Mouse (Mus musculus): ENCODE measurements around the gene Ctso. TPM values are rescaled to one million over a fixed set of nuclear protein-coding genes. Genes with fewer than 3 reads are reported as not detected.
A peak's percentile ranks its signal among the peaks of the same experiment; 100 is the strongest.

Gene Ctso
- 4.8 and 7.0 TPM in 2 replicates for polyA plus RNA-seq (2011; ENCODE audit: insufficient read depth, insufficient read length, low replicate concordance, missing spikeins)

DNA sequence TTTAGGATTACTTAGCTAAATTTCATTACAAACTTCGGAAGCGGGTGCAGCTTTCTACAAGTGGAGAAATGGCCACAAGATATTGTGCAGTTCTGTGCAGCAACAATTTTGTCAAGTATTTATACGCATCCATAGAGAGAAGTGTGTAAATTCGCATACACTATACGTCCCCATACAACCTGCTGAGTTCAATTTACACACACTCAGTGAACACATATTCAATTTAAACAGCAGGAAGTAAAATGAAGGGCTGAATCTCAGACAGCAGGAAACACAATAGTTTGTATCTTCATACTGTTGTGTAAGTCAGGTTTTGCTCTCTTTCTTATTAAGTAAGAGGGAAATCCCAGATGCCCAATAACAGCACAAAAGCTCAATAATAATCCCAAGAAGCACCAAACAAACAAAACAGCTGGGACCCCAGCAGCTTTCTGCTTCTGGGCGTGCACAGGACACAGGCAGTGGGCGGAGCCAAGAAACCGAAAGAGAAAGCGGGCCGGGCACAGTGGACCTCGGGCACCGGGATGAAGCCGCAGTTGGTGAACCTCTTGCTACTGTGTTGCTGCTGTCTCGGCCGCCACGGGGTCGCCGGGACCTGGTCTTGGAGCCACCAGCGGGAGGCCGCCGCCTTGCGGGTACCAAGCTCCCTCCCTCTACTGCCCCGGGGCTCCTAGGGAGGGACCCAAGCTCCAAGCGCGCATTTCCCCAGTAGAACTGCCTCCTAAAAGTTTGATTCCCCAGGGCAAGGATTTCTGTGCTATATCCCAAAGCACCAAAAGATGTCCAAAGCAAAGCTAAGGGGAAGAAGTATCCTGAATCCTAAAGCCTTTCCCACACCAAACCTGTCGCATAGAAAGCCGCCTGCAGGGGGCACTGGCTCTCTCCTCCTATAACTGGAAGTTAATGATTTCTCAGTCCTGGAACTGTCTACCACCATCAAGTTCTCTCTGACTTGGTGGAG, at the start of gene Ctso:
Ctso (plus strand) TSS at position 461 of the 961 bp plus-strand sequence.
- H3K4me1 ChIP-seq (ENCODE audit: control insufficient read depth, insufficient read depth, low read length) = peaks cover 1% of the 10 kb centered on the region
- WGBS = 8% methylated on average over 27 of the region's 27 CpGs
- TF ChIP-seq CTCF (IDR thresholded peaks at IDR 0.05; ENCODE audit: control insufficient read depth, insufficient read depth, low read length) (peak; percentile 57; the same call in 1 of the 2 replicates), POLR2A (IDR thresholded peaks at IDR 0.05; ENCODE audit: borderline replicate concordance, control insufficient read depth, low read depth, low read length) (peak; percentile 69; the same call in 1 of the 2 replicates)
- peak within 1 kb of the TSS; percentile 91 for H3K27ac ChIP-seq (ENCODE audit: control insufficient read depth, insufficient read depth, low read depth, low read length, poor library complexity)
- H3K4me3 ChIP-seq (replicated peaks; ENCODE audit: control insufficient read depth, low read depth, low read length) = peak within 1 kb of the TSS; percentile 80

DNA sequence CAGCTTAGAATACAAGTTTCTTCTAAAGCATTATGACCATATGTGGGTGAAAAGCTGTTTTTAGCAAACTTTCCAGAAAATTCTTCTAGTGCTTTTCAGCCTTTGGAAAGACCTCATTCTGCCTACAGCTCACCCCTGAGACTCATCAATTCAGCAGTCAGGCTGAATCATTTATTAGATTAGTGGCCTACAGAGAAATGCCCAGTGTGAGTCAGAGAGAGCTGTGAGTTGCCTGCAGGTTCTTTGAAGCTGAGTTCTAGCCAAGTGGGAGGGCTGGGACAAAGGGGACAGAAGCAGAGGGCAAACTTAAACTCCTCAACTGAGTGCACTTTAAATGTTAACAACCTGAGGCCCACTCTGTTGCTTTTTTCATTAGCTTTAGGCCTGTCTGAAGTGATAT, 48.5 kb upstream of the Ctso start:
- TF ChIP-seq POLR2A (IDR thresholded peaks at IDR 0.05; ENCODE audit: borderline replicate concordance, control insufficient read depth, low read depth, low read length) (no peak), CTCF (IDR thresholded peaks at IDR 0.05; ENCODE audit: control insufficient read depth, insufficient read depth, low read length) (no peak)
- Histone ChIP-seq H3K27ac (ENCODE audit: control insufficient read depth, insufficient read depth, low read depth, low read length, poor library complexity) (no peak overlapping the region), H3K4me3 (replicated peaks; ENCODE audit: control insufficient read depth, low read depth, low read length) (no peak overlapping the region), H3K4me1 (ENCODE audit: control insufficient read depth, insufficient read depth, low read length) (no peaks in the 10 kb centered on the region)

DNA sequence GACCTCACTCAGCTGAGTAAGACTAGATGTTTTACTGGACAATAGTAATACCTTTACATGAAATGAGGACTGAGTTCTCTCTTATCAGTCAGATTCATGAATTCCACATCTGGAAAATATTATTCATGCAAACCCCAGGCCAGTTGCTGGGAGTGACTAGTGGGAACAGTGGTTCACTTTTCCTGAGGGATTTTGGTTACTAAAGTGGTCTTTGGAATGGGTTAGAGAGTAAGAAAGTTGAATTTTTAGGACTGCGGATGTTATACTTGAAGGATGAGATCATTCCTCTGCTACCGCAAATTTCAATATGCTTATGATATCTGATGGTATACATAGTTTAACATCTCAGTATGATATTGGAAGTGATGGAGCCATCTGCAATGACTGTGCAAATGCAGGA, 46.8 kb upstream of the Ctso start:
- WGBS = 82% methylated on average over 2 of the region's 2 CpGs
- H3K4me3 ChIP-seq (replicated peaks; ENCODE audit: control insufficient read depth, low read depth, low read length) = no peak overlapping the region
- no peak overlapping the region for H3K27ac ChIP-seq (ENCODE audit: control insufficient read depth, insufficient read depth, low read depth, low read length, poor library complexity)
- no peaks in the 10 kb centered on the region for H3K4me1 ChIP-seq (ENCODE audit: control insufficient read depth, insufficient read depth, low read length)
- TF ChIP-seq CTCF (IDR thresholded peaks at IDR 0.05; ENCODE audit: control insufficient read depth, insufficient read depth, low read length) = no peak
- TF ChIP-seq POLR2A (IDR thresholded peaks at IDR 0.05; ENCODE audit: borderline replicate concordance, control insufficient read depth, low read depth, low read length) = no peak

DNA sequence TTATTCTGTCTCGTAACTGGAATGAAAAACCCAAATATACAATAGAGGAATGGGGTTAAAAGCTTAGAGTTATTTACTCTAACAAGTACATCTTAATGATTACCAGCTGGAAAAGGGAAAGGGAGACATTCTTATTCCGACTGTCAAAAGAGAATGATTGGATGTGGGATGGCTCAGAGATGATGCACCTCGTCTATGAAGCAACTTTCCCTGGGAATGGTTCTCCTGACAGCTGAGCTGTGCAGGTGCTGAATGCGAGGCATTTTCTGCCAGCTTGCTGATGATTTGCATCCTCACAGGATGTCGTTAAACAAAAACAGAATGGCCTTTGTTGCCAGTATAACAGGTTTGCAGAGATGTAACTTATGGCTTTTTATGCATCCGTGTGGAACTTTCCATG, 43.3 kb upstream of the Ctso start:
- 69% methylated on average over 6 of the region's 6 CpGs for WGBS
- no peaks in the 10 kb centered on the region for H3K4me1 ChIP-seq (ENCODE audit: control insufficient read depth, insufficient read depth, low read length)
- H3K27ac ChIP-seq (ENCODE audit: control insufficient read depth, insufficient read depth, low read depth, low read length, poor library complexity) = no peak overlapping the region
- TF ChIP-seq CTCF (IDR thresholded peaks at IDR 0.05; ENCODE audit: control insufficient read depth, insufficient read depth, low read length) (no peak), POLR2A (IDR thresholded peaks at IDR 0.05; ENCODE audit: borderline replicate concordance, control insufficient read depth, low read depth, low read length) (no peak)
- no peak overlapping the region for H3K4me3 ChIP-seq (replicated peaks; ENCODE audit: control insufficient read depth, low read depth, low read length)

DNA sequence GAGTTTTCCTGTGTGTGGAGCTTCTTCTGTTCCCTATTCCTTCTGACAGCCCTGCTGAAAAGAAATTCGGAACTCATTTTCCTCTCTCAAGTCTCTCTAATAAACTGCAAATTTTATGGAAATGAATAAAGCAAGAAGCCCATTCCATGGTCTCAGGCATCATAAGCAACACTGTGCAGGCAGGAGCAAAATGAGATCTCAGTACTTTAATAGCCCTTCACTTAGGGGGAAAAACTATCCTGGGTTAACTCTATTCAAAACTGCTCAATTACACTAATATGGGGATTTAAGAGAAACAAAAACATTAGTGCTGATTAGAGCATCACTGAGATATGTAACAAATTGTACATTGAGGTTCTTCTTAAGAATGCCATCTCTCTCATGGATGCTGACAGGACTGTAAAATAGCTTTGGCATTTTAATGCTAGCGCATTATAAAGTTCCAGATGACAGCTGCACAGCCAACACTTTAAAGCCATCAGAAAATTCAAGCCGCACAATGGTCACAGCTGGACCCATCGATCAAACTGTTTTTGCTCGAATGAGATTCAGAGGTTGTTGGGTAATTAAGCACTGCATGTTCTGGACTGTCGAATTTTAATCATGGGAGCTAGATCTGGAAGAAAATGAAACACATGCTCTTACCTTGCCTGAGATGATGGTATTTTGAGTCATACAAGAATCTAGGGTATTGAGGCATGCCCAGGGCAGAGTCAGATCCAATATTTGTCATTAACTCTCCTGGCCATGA, 21.9 kb upstream of the Ctso start:
- no peak overlapping the region for H3K27ac ChIP-seq (ENCODE audit: control insufficient read depth, insufficient read depth, low read depth, low read length, poor library complexity)
- 82% methylated on average over 6 of the region's 6 CpGs for WGBS
- H3K4me3 ChIP-seq (replicated peaks; ENCODE audit: control insufficient read depth, low read depth, low read length) = no peak overlapping the region
- H3K4me1 ChIP-seq (ENCODE audit: control insufficient read depth, insufficient read depth, low read length) = no peaks in the 10 kb centered on the region
- TF ChIP-seq CTCF (IDR thresholded peaks at IDR 0.05; ENCODE audit: control insufficient read depth, insufficient read depth, low read length) (no peak), POLR2A (IDR thresholded peaks at IDR 0.05; ENCODE audit: borderline replicate concordance, control insufficient read depth, low read depth, low read length) (no peak)

DNA sequence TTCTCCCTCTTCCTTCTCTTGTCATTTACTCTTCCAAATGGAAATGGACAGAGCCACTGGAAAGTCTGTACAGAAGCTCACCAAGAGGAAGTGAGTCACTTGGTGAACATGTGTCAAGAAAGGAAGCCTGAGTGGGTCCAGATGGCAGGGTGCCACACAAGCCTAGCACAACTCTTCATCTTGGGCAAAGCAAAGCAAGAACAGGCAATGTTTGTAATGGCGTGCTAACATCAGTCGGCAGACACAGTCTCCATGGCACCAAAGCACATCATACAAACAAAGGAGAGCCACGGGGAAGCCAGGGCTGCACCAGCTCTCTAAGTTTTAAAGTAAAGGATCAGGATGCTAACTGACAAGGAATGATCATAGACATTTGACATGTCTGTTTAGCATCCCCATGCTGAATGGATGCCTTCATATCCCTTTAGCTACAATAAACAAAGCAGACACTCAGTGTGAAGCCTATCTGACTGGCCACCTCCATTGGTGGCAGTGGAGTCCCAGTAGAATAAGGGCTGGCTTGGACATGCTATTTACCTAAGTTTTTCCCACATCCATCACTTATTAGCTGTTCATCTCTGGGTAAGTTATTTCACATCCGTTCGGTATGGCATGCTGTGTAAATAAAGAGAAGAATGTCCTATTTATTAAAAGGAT, 16.2 kb upstream of the Ctso start:
- no peak overlapping the region for H3K27ac ChIP-seq (ENCODE audit: control insufficient read depth, insufficient read depth, low read depth, low read length, poor library complexity)
- TF ChIP-seq CTCF (IDR thresholded peaks at IDR 0.05; ENCODE audit: control insufficient read depth, insufficient read depth, low read length) (no peak), POLR2A (IDR thresholded peaks at IDR 0.05; ENCODE audit: borderline replicate concordance, control insufficient read depth, low read depth, low read length) (no peak)
- H3K4me1 ChIP-seq (ENCODE audit: control insufficient read depth, insufficient read depth, low read length) = no peaks in the 10 kb centered on the region; the same call in 1 of the 2 replicates
- H3K4me3 ChIP-seq (replicated peaks; ENCODE audit: control insufficient read depth, low read depth, low read length) = no peak overlapping the region
- WGBS = 67% methylated on average over 5 of the region's 5 CpGs

DNA sequence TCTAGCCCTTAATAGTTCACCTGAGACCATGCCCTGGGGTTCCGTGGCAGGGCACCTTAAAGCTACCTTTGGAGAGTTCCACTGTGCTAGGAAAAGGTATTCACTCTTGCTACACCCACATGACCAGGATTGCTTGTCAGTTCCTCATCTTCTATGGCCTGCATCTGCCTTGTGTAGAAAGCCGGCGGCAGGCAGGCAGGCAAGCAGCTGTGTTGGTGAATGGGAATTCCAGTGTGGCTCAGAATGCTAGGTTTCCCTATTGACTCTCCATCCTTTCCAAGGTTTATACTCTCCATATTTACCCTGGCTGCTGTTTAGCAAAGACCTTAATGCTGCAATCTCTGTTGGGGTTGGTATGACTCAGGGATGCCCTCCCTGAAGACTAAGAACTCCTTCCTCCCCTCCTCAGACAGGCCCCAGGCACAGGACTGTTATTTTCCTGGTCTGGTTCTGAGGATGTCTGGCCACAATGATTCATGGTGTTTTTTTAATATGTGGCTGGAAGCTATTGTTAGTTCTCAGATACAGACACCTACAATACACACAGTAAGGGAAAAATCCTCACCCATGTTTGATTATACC, 15.0 kb upstream of the Ctso start:
- Histone ChIP-seq H3K4me1 (ENCODE audit: control insufficient read depth, insufficient read depth, low read length) (no peaks in the 10 kb centered on the region; the same call in 1 of the 2 replicates), H3K27ac (ENCODE audit: control insufficient read depth, insufficient read depth, low read depth, low read length, poor library complexity) (no peak overlapping the region), H3K4me3 (replicated peaks; ENCODE audit: control insufficient read depth, low read depth, low read length) (no peak overlapping the region)
- 84% methylated on average over 3 of the region's 3 CpGs for WGBS
- no peak for TF ChIP-seq POLR2A (IDR thresholded peaks at IDR 0.05; ENCODE audit: borderline replicate concordance, control insufficient read depth, low read depth, low read length)
- TF ChIP-seq CTCF (IDR thresholded peaks at IDR 0.05; ENCODE audit: control insufficient read depth, insufficient read depth, low read length) = no peak
